Mouse (Mus musculus) layer of hippocampus, postnatal 10 days (tissue): ENCODE measurements around the gene Dusp15. TPM values are rescaled to one million over a fixed set of nuclear protein-coding genes. Genes with fewer than 3 reads are reported as not detected.

Experiments
- DNase-seq, 2 experiments: peaks; one replicate each; pipeline ENCODE4 v3.0.0; 2021; ENCODE audit warnings: low spot score in 2 of 2
- total RNA-seq, 2 experiments: library from RNA; stranded (reverse); gene quantifications; 2 replicates each; pipeline ENCODE4 v1.2.3; 2021

Gene Dusp15
- total RNA-seq, 2 experiments from 2014 or later = 21.4 to 24.0 TPM

- no peak for DNase-seq
Measured at GRCm38 (mm10) chr2:152931456-152932160, 19.9 kb downstream of the Dusp15 start.

GRCm38 (mm10) chr2:152930276-152930675, 21.2 kb downstream of the Dusp15 start:
- DNase-seq = no peak

- no peak for DNase-seq
Measured at GRCm38 (mm10) chr2:152928988-152929370, 22.5 kb downstream of the Dusp15 start.

- DNase-seq = no peak
Measured at GRCm38 (mm10) chr2:152928219-152928987, 23.1 kb downstream of the Dusp15 start.

GRCm38 (mm10) chr2:152927371-152927770, 24.1 kb downstream of the Dusp15 start:
- no peak for DNase-seq

- DNase-seq = no peak
Measured at GRCm38 (mm10) chr2:152926896-152927295, 24.6 kb downstream of the Dusp15 start.

- no peak for DNase-seq
Measured at GRCm38 (mm10) chr2:152925189-152925872, 26.2 kb downstream of the Dusp15 start.

- no peak for DNase-seq
Measured at GRCm38 (mm10) chr2:152924543-152924942, 27.0 kb downstream of the Dusp15 start.

- no peak for DNase-seq
Measured at GRCm38 (mm10) chr2:152924128-152924527, 27.4 kb downstream of the Dusp15 start.

- no peak for DNase-seq
Measured at GRCm38 (mm10) chr2:152923621-152924020, 27.9 kb downstream of the Dusp15 start.

- no peak for DNase-seq
Measured at GRCm38 (mm10) chr2:152922376-152922775, 29.1 kb downstream of the Dusp15 start.

GRCm38 (mm10) chr2:152917671-152918070, 33.8 kb downstream of the Dusp15 start:
- DNase-seq = no peak

- no peak for DNase-seq
Measured at GRCm38 (mm10) chr2:152916111-152916510, 35.4 kb downstream of the Dusp15 start.

- no peak for DNase-seq
Measured at GRCm38 (mm10) chr2:152915453-152915852, 36.0 kb downstream of the Dusp15 start.

GRCm38 (mm10) chr2:152914310-152915120, 37.0 kb downstream of the Dusp15 start:
- DNase-seq = peak; percentile 94

- DNase-seq = no peak
Measured at GRCm38 (mm10) chr2:152913471-152913870, 38.0 kb downstream of the Dusp15 start.

GRCm38 (mm10) chr2:152911432-152911831, 40.1 kb downstream of the Dusp15 start:
- no peak for DNase-seq

- DNase-seq = no peak
Measured at GRCm38 (mm10) chr2:152911031-152911430, 40.5 kb downstream of the Dusp15 start, which contains the start of gene Mylk2. TSS of gene Mylk2 (plus strand) at chr2:152911352.

- no peak for DNase-seq
Measured at GRCm38 (mm10) chr2:152909848-152910247, 41.6 kb downstream of the Dusp15 start.

GRCm38 (mm10) chr2:152907114-152907943, 44.2 kb downstream of the Dusp15 start:
- peak in 1 of 2 experiments; percentile 39 for DNase-seq
